Mouse (Mus musculus) hematopoietic stem cell, adult 5-6 weeks (primary cell): Measurements from ENCODE around the gene Wdr43. TPM values are rescaled to one million over a fixed set of nuclear protein-coding genes. Genes with fewer than 3 reads are reported as not detected.
A peak's percentile ranks its signal among the peaks of the same experiment; 100 is the strongest.

ENCODE experiments used
- ATAC-seq, 2 experiments: fragments of 125-278 bp in 1 of 2; replicated peaks in 1 of 2; 2 replicates each; pipeline ENCODE4 v1.8.0; 2016 to 2017; ENCODE audit warnings: inconsistent platforms in 2 of 2, mild to moderate bottlenecking in 2 of 2, moderate number of reproducible peaks in 2 of 2, low read depth in 1 of 2, moderate TSS enrichment in 1 of 2; ENCODE audit not compliant: low FRiP score in 2 of 2, poor library complexity in 2 of 2, severe bottlenecking in 2 of 2, insufficient read depth in 1 of 2, low TSS enrichment in 1 of 2
- total RNA-seq: library from RNA; stranded (forward); fragments of 172-1452, 232-1000 nt; gene quantifications from 2 replicates; pipeline ENCODE4 v1.2.3, GENCODE M21; 2017

Wdr43 gene
- total RNA-seq, 1 experiment from 2014 or later: 334 TPM

- ATAC-seq: no peak
Observed at GRCm38 (mm10) chr17:71652934-71653333, 37.2 kb downstream of the Wdr43 start.

- ATAC-seq: no peak
Observed at GRCm38 (mm10) chr17:71657521-71657920, 41.8 kb downstream of the Wdr43 start.

- no peak for ATAC-seq
Observed at GRCm38 (mm10) chr17:71658666-71659065, 43.0 kb downstream of the Wdr43 start.

GRCm38 (mm10) chr17:71660390-71660789 lies 44.7 kb downstream of the Wdr43 start:
- ATAC-seq: no peak

- ATAC-seq: peak; percentile 70 to 88
Observed at GRCm38 (mm10) chr17:71662751-71663250, 47.1 kb downstream of the Wdr43 start.

GRCm38 (mm10) chr17:71663491-71663890 lies 47.8 kb downstream of the Wdr43 start:
- ATAC-seq: no peak

GRCm38 (mm10) chr17:71664172-71664571 lies 48.5 kb downstream of the Wdr43 start:
- no peak for ATAC-seq

- no peak for ATAC-seq
Observed at GRCm38 (mm10) chr17:71665201-71665600, 49.5 kb downstream of the Wdr43 start.

GRCm38 (mm10) chr17:71669511-71669910 lies 53.8 kb downstream of the Wdr43 start:
- ATAC-seq: 0 out of 4 replicates have a peak, but pooled peaks of 1 of the 2 experiments have one; percentile 14

GRCm38 (mm10) chr17:71671840-71672546 lies 56.3 kb downstream of the Wdr43 start:
- peak in 1 of 2 experiments; percentile 27; a peak in 1 of 4 replicates for ATAC-seq

- ATAC-seq: no peak
Observed at GRCm38 (mm10) chr17:71673092-71673491, 57.4 kb downstream of the Wdr43 start, which contains the start of gene Togaram2. Gene Togaram2, plus strand, starts transcription at chr17:71673261.

GRCm38 (mm10) chr17:71673936-71674335 lies 58.2 kb downstream of the Wdr43 start:
- ATAC-seq: no peak

GRCm38 (mm10) chr17:71674886-71675285 lies 59.2 kb downstream of the Wdr43 start:
- no peak for ATAC-seq

- ATAC-seq: no peak
Observed at GRCm38 (mm10) chr17:71681666-71682065, 66.0 kb downstream of the Wdr43 start.

GRCm38 (mm10) chr17:71682379-71682778 lies 66.7 kb downstream of the Wdr43 start:
- ATAC-seq: no peak

- no peak for ATAC-seq
Observed at GRCm38 (mm10) chr17:71683281-71683680, 67.6 kb downstream of the Wdr43 start.

GRCm38 (mm10) chr17:71684103-71684608 lies 68.5 kb downstream of the Wdr43 start:
- peak; percentile 88 to 92 for ATAC-seq

- ATAC-seq: no peak
Observed at GRCm38 (mm10) chr17:71687436-71687835, 71.7 kb downstream of the Wdr43 start.

GRCm38 (mm10) chr17:71689903-71690302 lies 74.2 kb downstream of the Wdr43 start:
- ATAC-seq: no peak
